Mouse (Mus musculus) G1E (cell line): ENCODE data around the gene Fgf3.

Source experiments
- CTCF ChIP-seq: IDR thresholded peaks from 2 replicates; pipeline ENCODE4 v1.5.1; 2012; ENCODE audit warnings: low read depth, low read length, inconsistent platforms, mixed read lengths
- GATA1 ChIP-seq: IDR thresholded peaks from 2 replicates; pipeline ENCODE4 v1.6.1; 2012; ENCODE audit warnings: borderline replicate concordance, low read length, inconsistent platforms, mixed read lengths
- TAL1 ChIP-seq: conservative IDR thresholded peaks from 2 replicates; pipeline ENCODE4 v1.6.1; 2012; ENCODE audit warnings: low read depth, low read length, inconsistent platforms, mixed read lengths

DNA sequence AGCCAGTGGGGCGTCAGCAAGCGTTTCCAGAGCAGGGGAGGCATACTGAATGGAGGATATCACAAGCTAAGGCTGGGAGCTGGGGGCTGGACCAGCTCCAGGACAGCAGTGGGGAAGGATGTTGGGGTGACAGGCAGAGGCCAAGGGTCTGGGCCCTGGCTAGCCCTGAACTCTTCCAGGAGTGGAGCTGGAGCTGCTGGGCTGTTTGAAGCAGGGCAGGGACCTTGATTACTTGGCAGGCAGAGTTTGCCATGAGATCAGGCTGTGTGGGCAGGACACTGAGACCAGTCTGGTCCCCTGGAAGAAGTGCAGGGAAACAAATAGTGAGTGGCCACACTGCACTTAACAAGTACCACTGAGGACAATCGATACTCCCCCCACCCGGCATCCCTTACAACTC, 36.3 kb downstream of the Fgf3 start:
- no peak for TF ChIP-seq CTCF
- no peak for TF ChIP-seq GATA1
- TF ChIP-seq TAL1: no peak
